Mouse (Mus musculus): ENCODE measurements around the gene Oosp1. TPM values are rescaled to one million over a fixed set of nuclear protein-coding genes. Genes with fewer than 3 reads are reported as not detected.

Oosp1 gene
- not detected in 2 replicates for polyA plus RNA-seq (2015; fragmentation: Nextera tagmentation; extraction: Ambion mirVana)

GRCm38 (mm10) chr19:11690839-11691238, at the start of gene Oosp1:
TSS of gene Oosp1 (minus strand) at chr19:11691150.
- no peaks in the 10 kb centered on the region for H3K27me3 ChIP-seq
- no peaks in the 10 kb centered on the region for H3K4me1 ChIP-seq
- no peaks in the 10 kb centered on the region for H3K36me3 ChIP-seq
- H3K4me3 ChIP-seq (replicated peaks) = no peak within 1 kb of the TSS
- no peak for ATAC-seq (replicated peaks; ENCODE audit: low FRiP score)
- H3K9me3 ChIP-seq (replicated peaks) = no peaks in the 10 kb centered on the region
- no peak within 1 kb of the TSS for H3K27ac ChIP-seq
- H3K4me2 ChIP-seq = no peak within 1 kb of the TSS
- 56% methylated on average over 5 of the region's 5 CpGs for WGBS
- no peak within 1 kb of the TSS for H3K9ac ChIP-seq

GRCm38 (mm10) chr19:11736455-11736854, 45.5 kb upstream of the Oosp1 start:
- Histone ChIP-seq H3K27me3 (no peaks in the 10 kb centered on the region), H3K9ac (no peak overlapping the region), H3K36me3 (no peaks in the 10 kb centered on the region), H3K4me1 (no peaks in the 10 kb centered on the region), H3K9me3 (replicated peaks) (no peaks in the 10 kb centered on the region), H3K4me3 (replicated peaks) (no peak overlapping the region), H3K4me2 (no peak overlapping the region), H3K27ac (no peak overlapping the region)
- 52% methylated on average over 1 of the region's 1 CpGs for WGBS
- ATAC-seq (replicated peaks; ENCODE audit: low FRiP score) = no peak

- ATAC-seq (replicated peaks; ENCODE audit: low FRiP score) = no peak
- Histone ChIP-seq H3K36me3 (no peaks in the 10 kb centered on the region), H3K9me3 (replicated peaks) (no peaks in the 10 kb centered on the region), H3K4me1 (no peaks in the 10 kb centered on the region), H3K27ac (no peak overlapping the region), H3K4me3 (replicated peaks) (no peak overlapping the region), H3K9ac (no peak overlapping the region), H3K27me3 (no peaks in the 10 kb centered on the region), H3K4me2 (no peak overlapping the region)
- 73% methylated on average over 1 of the region's 1 CpGs for WGBS
These were observed 39.3 kb upstream of the Oosp1 start for GRCm38 (mm10) chr19:11730278-11730677.

- no peaks in the 10 kb centered on the region for H3K36me3 ChIP-seq
- ATAC-seq (replicated peaks; ENCODE audit: low FRiP score) = no peak
- H3K4me3 ChIP-seq (replicated peaks) = no peak overlapping the region
- H3K9ac ChIP-seq = no peak overlapping the region
- no peak overlapping the region for H3K27ac ChIP-seq
- H3K27me3 ChIP-seq = no peaks in the 10 kb centered on the region
- WGBS = 91% methylated on average over 5 of the region's 5 CpGs
- no peaks in the 10 kb centered on the region for H3K4me1 ChIP-seq
- H3K9me3 ChIP-seq (replicated peaks) = no peaks in the 10 kb centered on the region
- H3K4me2 ChIP-seq = no peak overlapping the region
These were observed 36.4 kb upstream of the Oosp1 start for GRCm38 (mm10) chr19:11727304-11727703.

GRCm38 (mm10) chr19:11725915-11726314, 35.0 kb upstream of the Oosp1 start:
- no peak overlapping the region for H3K4me3 ChIP-seq (replicated peaks)
- WGBS = 84% methylated on average over 2 of the region's 2 CpGs
- no peak overlapping the region for H3K9ac ChIP-seq
- H3K27me3 ChIP-seq = no peaks in the 10 kb centered on the region
- H3K36me3 ChIP-seq = no peaks in the 10 kb centered on the region
- H3K27ac ChIP-seq = no peak overlapping the region
- no peaks in the 10 kb centered on the region for H3K9me3 ChIP-seq (replicated peaks)
- no peak overlapping the region for H3K4me2 ChIP-seq
- no peak for ATAC-seq (replicated peaks; ENCODE audit: low FRiP score)
- no peaks in the 10 kb centered on the region for H3K4me1 ChIP-seq

GRCm38 (mm10) chr19:11724275-11724674, 33.3 kb upstream of the Oosp1 start:
- no peaks in the 10 kb centered on the region for H3K36me3 ChIP-seq
- H3K4me2 ChIP-seq = no peak overlapping the region
- no peaks in the 10 kb centered on the region for H3K27me3 ChIP-seq
- no peaks in the 10 kb centered on the region for H3K9me3 ChIP-seq (replicated peaks)
- H3K4me1 ChIP-seq = no peaks in the 10 kb centered on the region
- 86% methylated on average over 6 of the region's 6 CpGs for WGBS
- no peak overlapping the region for H3K9ac ChIP-seq
- ATAC-seq (replicated peaks; ENCODE audit: low FRiP score) = no peak
- H3K4me3 ChIP-seq (replicated peaks) = no peak overlapping the region
- H3K27ac ChIP-seq = no peak overlapping the region

GRCm38 (mm10) chr19:11723870-11724269, 32.9 kb upstream of the Oosp1 start:
- Histone ChIP-seq H3K27me3 (no peaks in the 10 kb centered on the region), H3K36me3 (no peaks in the 10 kb centered on the region), H3K9me3 (replicated peaks) (no peaks in the 10 kb centered on the region), H3K4me3 (replicated peaks) (no peak overlapping the region), H3K27ac (no peak overlapping the region), H3K9ac (no peak overlapping the region), H3K4me1 (no peaks in the 10 kb centered on the region), H3K4me2 (no peak overlapping the region)
- 91% methylated on average over 2 of the region's 2 CpGs for WGBS
- ATAC-seq (replicated peaks; ENCODE audit: low FRiP score) = no peak

- Histone ChIP-seq H3K9me3 (replicated peaks) (no peaks in the 10 kb centered on the region), H3K36me3 (no peaks in the 10 kb centered on the region), H3K27me3 (no peaks in the 10 kb centered on the region), H3K4me1 (no peaks in the 10 kb centered on the region), H3K9ac (no peak overlapping the region), H3K4me3 (replicated peaks) (no peak overlapping the region), H3K27ac (no peak overlapping the region), H3K4me2 (no peak overlapping the region)
- WGBS = 80% methylated on average over 3 of the region's 3 CpGs
- ATAC-seq (replicated peaks; ENCODE audit: low FRiP score) = no peak
These were observed 29.1 kb upstream of the Oosp1 start for GRCm38 (mm10) chr19:11720071-11720470.

- no peaks in the 10 kb centered on the region for H3K4me1 ChIP-seq
- no peak overlapping the region for H3K4me3 ChIP-seq (replicated peaks)
- H3K9ac ChIP-seq = no peak overlapping the region
- no peak overlapping the region for H3K27ac ChIP-seq
- no peak overlapping the region for H3K4me2 ChIP-seq
- H3K27me3 ChIP-seq = no peaks in the 10 kb centered on the region
- H3K9me3 ChIP-seq (replicated peaks) = no peaks in the 10 kb centered on the region
- 87% methylated on average over 4 of the region's 4 CpGs for WGBS
- no peak for ATAC-seq (replicated peaks; ENCODE audit: low FRiP score)
- no peaks in the 10 kb centered on the region for H3K36me3 ChIP-seq
These were observed 21.5 kb upstream of the Oosp1 start for GRCm38 (mm10) chr19:11712451-11712850.

- Histone ChIP-seq H3K27ac (no peak overlapping the region), H3K4me1 (no peaks in the 10 kb centered on the region), H3K4me3 (replicated peaks) (no peak overlapping the region), H3K9ac (no peak overlapping the region), H3K27me3 (no peaks in the 10 kb centered on the region), H3K4me2 (no peak overlapping the region), H3K36me3 (no peaks in the 10 kb centered on the region), H3K9me3 (replicated peaks) (no peaks in the 10 kb centered on the region)
- ATAC-seq (replicated peaks; ENCODE audit: low FRiP score) = no peak
- 91% methylated on average over 6 of the region's 6 CpGs for WGBS
These were observed 7.4 kb upstream of the Oosp1 start for GRCm38 (mm10) chr19:11698342-11698741.

- H3K9ac ChIP-seq = no peak within 1 kb of the TSS
- H3K9me3 ChIP-seq (replicated peaks) = no peaks in the 10 kb centered on the region
- no peak for ATAC-seq (replicated peaks; ENCODE audit: low FRiP score)
- no peaks in the 10 kb centered on the region for H3K4me1 ChIP-seq
- H3K27me3 ChIP-seq = no peaks in the 10 kb centered on the region
- H3K27ac ChIP-seq = no peak within 1 kb of the TSS
- H3K4me2 ChIP-seq = no peak within 1 kb of the TSS
- no peak within 1 kb of the TSS for H3K4me3 ChIP-seq (replicated peaks)
- 79% methylated on average over 2 of the region's 2 CpGs for WGBS
- no peaks in the 10 kb centered on the region for H3K36me3 ChIP-seq
These were observed 5.8 kb upstream of the Oosp1 start, which contains the start of gene Oosp3 for GRCm38 (mm10) chr19:11696755-11697154. TSS of gene Oosp3 (plus strand) at chr19:11697055.

- H3K36me3 ChIP-seq = no peaks in the 10 kb centered on the region
- no peak for ATAC-seq (replicated peaks; ENCODE audit: low FRiP score)
- no peaks in the 10 kb centered on the region for H3K27me3 ChIP-seq
- H3K9ac ChIP-seq = no peak overlapping the region
- 59% methylated on average over 1 of the region's 1 CpGs for WGBS
- no peaks in the 10 kb centered on the region for H3K9me3 ChIP-seq (replicated peaks)
- no peak overlapping the region for H3K27ac ChIP-seq
- H3K4me3 ChIP-seq (replicated peaks) = no peak overlapping the region
- H3K4me2 ChIP-seq = no peak overlapping the region
- no peaks in the 10 kb centered on the region for H3K4me1 ChIP-seq
These were observed 504 bp upstream of the Oosp1 start for GRCm38 (mm10) chr19:11691454-11691853.

- Histone ChIP-seq H3K27ac (no peak overlapping the region), H3K27me3 (no peaks in the 10 kb centered on the region), H3K4me3 (replicated peaks) (no peak overlapping the region), H3K9me3 (replicated peaks) (no peaks in the 10 kb centered on the region), H3K4me2 (no peak overlapping the region), H3K4me1 (no peaks in the 10 kb centered on the region), H3K36me3 (no peaks in the 10 kb centered on the region), H3K9ac (no peak overlapping the region)
- no peak for ATAC-seq (replicated peaks; ENCODE audit: low FRiP score)
These were observed 29.4 kb downstream of the Oosp1 start for GRCm38 (mm10) chr19:11661562-11661961.
